Mouse (Mus musculus) left cerebral cortex, adult 18-20 months (tissue): Measurements from ENCODE around the gene Zbtb40. TPM values are rescaled to one million over a fixed set of nuclear protein-coding genes. Genes with fewer than 3 reads are reported as not detected.

Source experiments
- DNase-seq, 2 experiments: peaks; one replicate each; pipeline ENCODE4 v3.0.0; 2021 to 2022; ENCODE audit warnings: low spot score in 2 of 2, mixed read lengths in 1 of 2
- long read RNA-seq, 2 experiments: library from polyadenylated mRNA; stranded (forward); transcript quantifications; one replicate each; pipeline ENCODE4 v2.0.0; 2021
- total RNA-seq, 2 experiments: library from RNA; stranded (reverse); gene quantifications; 2 replicates each; pipeline ENCODE4 v1.2.3; 2021

Gene Zbtb40
- total RNA-seq: 10 to 100 TPM; 13.1 to 14.0 TPM
- long read RNA-seq, experiment 1, partial matches to known transcripts: 5 of 15 reads
- long read RNA-seq, experiment 1, other reads (novel, unspliced or antisense): 10 of 15 reads
- long read RNA-seq, experiment 2, partial matches to known transcripts: 0 of 4 reads
- long read RNA-seq, experiment 2, other reads (novel, unspliced or antisense): 4 of 4 reads

DNA sequence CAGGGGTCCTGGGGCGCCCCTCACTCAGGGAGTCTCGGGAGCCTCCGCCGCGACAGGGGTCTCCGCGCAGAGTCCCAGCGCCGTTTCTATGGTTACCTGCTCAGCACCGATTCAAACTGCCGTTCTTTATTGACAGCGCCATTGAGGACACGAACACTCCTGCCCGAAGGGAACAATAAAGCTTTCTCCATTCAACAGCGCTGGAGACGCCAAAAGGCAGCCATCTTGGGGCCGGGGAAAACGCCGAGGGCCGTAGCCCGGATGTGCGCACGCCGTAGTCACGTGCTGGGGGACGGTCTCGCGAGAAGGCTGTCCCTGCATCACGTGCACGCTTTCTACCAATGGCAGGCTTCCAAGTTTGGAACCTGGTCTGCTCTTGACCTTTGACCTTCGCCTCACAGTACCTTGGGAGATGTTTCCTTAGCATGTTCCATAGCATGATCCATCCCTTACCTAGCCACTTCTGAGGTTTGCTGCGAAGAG, at the start of gene Zbtb40:
TSS of gene Zbtb40 (minus strand) at position 252 of the 483 bp plus-strand sequence.
- DNase-seq: peak; percentile 95 to 96

DNA sequence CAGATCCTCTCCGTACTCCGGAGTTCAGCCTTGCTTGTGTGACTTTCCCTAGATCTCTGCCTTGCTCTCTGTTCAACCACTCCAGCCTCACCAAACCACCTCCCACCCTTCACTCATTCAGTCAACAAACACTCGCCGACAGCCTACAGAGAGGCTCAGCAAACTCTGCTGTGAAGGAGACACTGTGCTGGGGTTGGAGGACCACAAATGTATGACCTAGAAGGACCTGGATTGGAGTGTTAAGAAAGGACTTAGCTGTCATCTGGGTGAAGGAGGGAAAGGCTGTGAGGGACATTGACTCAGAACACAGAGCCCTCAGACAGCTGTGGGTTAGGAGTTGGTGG, 49.4 kb upstream of the Zbtb40 start:
- no peak for DNase-seq

- no peak for DNase-seq
Observed at GRCm38 (mm10) chr4:137097246-137097983, 48.8 kb upstream of the Zbtb40 start.

DNA sequence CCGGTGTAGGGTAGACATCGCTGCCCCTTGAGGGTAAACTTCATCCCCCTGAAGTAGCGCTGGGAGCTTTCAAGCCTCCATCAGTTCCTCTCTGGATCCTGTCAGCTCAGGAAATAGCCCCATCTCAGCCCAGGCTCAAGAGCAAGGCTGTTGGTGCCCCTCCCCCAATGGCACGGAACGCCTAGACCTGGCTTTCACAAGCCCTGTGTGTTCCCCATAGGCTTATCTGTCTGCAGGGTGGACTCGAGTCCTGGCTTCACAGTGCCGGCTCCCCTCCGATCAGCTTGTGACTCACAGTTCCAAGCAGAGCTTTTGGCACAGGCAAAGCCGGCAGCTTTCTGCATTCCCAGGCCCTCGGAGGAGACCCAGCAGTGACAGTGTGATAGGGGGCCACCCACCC, 47.8 kb upstream of the Zbtb40 start:
- no peak for DNase-seq

GRCm38 (mm10) chr4:137085083-137085810, 36.6 kb upstream of the Zbtb40 start:
- DNase-seq: peak; percentile 18 to 21

GRCm38 (mm10) chr4:137082866-137083265, 34.3 kb upstream of the Zbtb40 start:
- DNase-seq: no peak

DNA sequence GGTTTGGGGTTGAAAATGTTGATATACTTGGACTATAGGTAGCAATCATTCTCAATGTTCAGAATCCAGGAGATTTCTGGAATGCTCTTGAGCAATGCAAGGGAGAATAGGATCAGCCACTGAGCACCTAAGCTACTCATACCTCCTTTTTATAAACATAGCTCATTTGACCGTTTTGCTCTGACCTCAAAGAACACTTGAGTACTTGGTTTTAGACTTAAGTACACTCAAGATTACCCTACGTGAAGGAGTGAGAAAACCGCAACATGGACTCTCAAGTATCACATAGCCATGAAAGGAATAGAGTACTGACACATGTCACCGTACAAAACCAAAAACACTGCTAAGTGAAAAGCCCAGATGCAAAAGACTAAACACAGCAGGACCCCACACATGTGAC, 32.8 kb upstream of the Zbtb40 start:
- no peak for DNase-seq

- no peak for DNase-seq
Observed at GRCm38 (mm10) chr4:137077216-137077615, 28.6 kb upstream of the Zbtb40 start.

DNA sequence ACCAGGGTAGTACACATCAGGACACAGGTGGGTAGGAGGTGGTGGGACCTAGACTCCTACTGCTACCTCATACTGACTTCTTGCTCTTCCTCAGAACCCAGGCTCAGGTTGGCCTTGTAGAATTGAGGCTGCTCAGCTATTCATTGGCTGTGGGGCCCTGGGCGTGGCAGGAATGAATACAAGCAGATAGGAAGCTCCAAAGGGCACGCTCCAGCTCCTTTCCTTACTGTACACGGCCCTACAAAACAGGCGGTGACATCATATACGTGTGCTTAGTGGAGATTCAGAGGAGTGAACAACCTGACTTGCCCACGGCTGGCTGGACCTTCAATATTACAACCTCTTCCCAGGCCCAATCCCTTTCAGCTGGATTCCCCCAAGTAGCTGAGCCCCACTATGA, 22.6 kb upstream of the Zbtb40 start:
- no peak for DNase-seq

DNA sequence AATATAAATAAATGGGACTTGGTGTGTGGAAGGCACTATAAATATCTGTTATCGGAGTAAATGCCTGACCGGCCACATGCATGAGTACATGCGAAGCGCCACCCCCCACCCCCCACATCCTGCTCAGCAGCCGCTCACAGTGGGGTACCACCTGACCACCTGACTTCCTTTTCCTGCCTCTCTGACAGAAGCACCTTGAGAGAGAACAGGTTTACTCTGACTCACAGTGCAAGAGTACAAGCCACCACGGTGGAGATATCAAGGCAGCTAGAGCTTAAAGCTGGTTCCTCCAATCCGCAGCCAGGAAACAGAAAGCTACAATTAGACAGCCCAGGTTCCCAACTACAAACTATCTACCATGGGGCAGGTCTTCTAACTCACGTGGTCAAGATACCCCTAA, 19.9 kb upstream of the Zbtb40 start:
- no peak for DNase-seq

DNA sequence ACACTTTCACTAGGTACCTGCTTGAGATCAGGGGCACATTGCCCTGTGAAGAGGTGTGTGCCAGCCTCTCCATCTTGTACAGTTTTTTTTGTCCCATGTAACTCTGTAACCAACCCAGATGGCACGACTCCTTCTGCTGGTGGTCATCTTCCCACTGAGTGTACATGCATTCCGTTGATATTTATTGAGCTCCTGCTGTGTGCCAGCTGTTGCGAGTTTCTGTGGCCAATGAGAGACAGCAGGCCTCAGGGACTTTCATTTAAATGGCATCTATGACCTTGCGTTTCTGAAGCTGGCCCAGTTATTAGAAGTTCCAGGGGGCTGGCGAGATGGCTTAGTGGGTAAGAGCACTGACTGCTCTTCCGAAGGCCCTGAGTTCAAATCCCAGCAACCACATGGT, 17.2 kb upstream of the Zbtb40 start:
- DNase-seq: no peak

- DNase-seq: no peak
Observed at GRCm38 (mm10) chr4:137054932-137055331, 6.3 kb upstream of the Zbtb40 start.

- DNase-seq: no peak
Observed at GRCm38 (mm10) chr4:137053810-137054209, 5.2 kb upstream of the Zbtb40 start.

DNA sequence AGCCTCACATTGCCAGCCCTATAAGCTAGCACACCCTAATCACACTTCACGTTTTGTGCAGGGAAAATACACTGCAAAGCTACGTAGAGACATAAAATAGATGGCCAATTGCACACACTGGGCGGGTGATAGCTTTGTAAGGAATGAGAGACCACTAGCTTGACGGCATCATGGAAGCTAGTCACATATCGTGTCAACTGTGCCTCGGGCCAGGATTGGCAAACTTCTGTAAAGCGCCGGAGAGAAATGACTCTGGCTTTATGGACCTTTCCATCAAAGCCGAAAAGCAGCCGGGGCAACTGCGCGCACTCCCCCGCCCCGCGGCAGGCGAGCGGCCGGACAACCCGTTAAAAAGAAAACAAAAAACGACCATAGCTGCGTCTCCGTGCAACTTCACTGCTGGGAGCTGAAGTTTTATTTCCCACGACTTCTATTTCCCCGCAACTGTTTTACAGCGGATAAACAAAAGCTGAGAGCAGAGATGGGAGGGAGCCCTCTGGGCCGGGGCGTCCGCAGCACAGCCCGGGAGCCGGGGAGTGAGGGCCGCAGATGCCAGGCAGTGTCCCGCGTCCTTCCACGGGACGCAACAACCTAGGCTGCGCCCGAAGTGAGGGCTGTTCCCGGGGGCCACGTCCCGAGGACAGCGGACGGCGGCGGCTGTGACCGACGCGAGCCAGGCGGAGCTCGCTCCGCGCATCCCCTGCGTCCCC, 606 bp downstream of the Zbtb40 start:
- DNase-seq: no peak

GRCm38 (mm10) chr4:137046110-137046509, 2.5 kb downstream of the Zbtb40 start:
- DNase-seq: no peak

- no peak for DNase-seq
Observed at GRCm38 (mm10) chr4:137044516-137044915, 4.1 kb downstream of the Zbtb40 start.

- DNase-seq: peak; percentile 49 to 51
Observed at GRCm38 (mm10) chr4:137043799-137044198, 4.8 kb downstream of the Zbtb40 start.

DNA sequence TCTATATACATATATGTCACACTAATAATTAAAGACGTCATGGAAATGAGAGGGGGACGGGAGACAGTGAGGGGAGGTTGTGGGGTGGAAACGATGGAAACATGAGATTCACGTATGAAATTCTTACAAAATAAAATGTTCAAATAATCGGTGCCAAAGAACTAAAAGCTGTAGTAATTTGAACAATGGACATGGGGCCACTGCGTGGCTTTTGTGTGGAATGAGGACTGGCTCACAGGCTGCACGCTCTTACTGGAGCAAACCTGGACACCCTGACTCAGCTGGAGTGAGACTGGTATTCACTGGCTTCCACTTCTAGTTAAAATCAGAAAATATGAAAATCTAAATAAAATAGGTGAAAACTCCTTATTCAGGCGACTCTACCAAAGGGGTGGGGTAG, 6.6 kb downstream of the Zbtb40 start:
- DNase-seq: no peak

- no peak for DNase-seq
Observed at GRCm38 (mm10) chr4:137041161-137041621, 7.4 kb downstream of the Zbtb40 start.

- DNase-seq: no peak
Observed at GRCm38 (mm10) chr4:137039441-137039840, 9.2 kb downstream of the Zbtb40 start.

GRCm38 (mm10) chr4:137038501-137038900, 10.1 kb downstream of the Zbtb40 start:
- DNase-seq: no peak
